11 mouse cellular contexts compared by ENCODE assay signal in genomic region chr14:34219295-34219694, GRCm38 (mm10). TPM values are rescaled to one million over a fixed set of nuclear protein-coding genes. Genes with fewer than 3 reads are reported as not detected.
A peak's percentile ranks its signal among the peaks of the same experiment; 100 is the strongest.
DNase-seq lines count a peak whose midpoint lies in the region; ATAC-seq and TF ChIP-seq lines count a peak whose summit lies in the region.
"Had no signal": no experiment of that assay in that cellular context is flagged by ENCODE, and none has a peak within 500 bp of the region (broad histone marks: within the 10 kb centered on the region; RNA-seq: fewer than 3 reads in every experiment).

Gene Syt15 (plus strand): TSS chr14:34219595.

- no peak for ATAC-seq in liver, embryonic 14.5 days (ENCODE audit: insufficient read depth)

- TF ChIP-seq CTCF in liver, embryonic 14.5 days (IDR thresholded peaks at IDR 0.05; ENCODE audit: low read depth): no peak

- no peaks in the 10 kb centered on the region for H3K9me3 ChIP-seq in heart, embryonic 10.5 days
- no peaks in the 10 kb centered on the region for H3K9me3 ChIP-seq in liver, embryonic 14.5 days (ENCODE audit: control insufficient read depth, low read length)

- H3K4me2 ChIP-seq in liver, embryonic 14.5 days (ENCODE audit: low read depth): peak within 1 kb of the TSS; percentile 28; the same call in 1 of the 2 replicates

- no peak for DNase-seq in heart, embryonic 10.5 days (ENCODE audit: low spot score)
- no peak for DNase-seq in heart, adult 8-10 months (ENCODE audit: low spot score)
- DNase-seq in urinary bladder, adult 2 months (ENCODE audit: low spot score): no peak
- DNase-seq in urinary bladder, postnatal 36 days (ENCODE audit: low spot score in 2 of 2): no peak
- DNase-seq in liver, embryonic 14.5 days (ENCODE audit: low read depth in 3 of 3, low spot score in 3 of 3): no peak
- DNase-seq in cerebellum, postnatal 10 days: no peak
- DNase-seq in right cerebral cortex, postnatal 4 days: no peak
- DNase-seq in layer of hippocampus, adult 9-11 months: no peak
- DNase-seq: heart, postnatal 36 days; spleen, adult 18-20 months had no signal

- peaks cover 8% of the 10 kb centered on the region for H3K4me1 ChIP-seq in heart, embryonic 10.5 days
- no peaks in the 10 kb centered on the region for H3K4me1 ChIP-seq in liver, embryonic 14.5 days (replicated peaks; ENCODE audit: control insufficient read depth in 2 of 2, insufficient read depth in 2 of 2, low read length in 1 of 2)

- no peak within 1 kb of the TSS for H3K9ac ChIP-seq in liver, embryonic 14.5 days (replicated peaks)

- no peaks in the 10 kb centered on the region for H3K36me3 ChIP-seq in heart, embryonic 10.5 days
- no peaks in the 10 kb centered on the region for H3K36me3 ChIP-seq in liver, embryonic 14.5 days (replicated peaks; ENCODE audit: control insufficient read depth, insufficient read depth, low read depth)

- TF ChIP-seq EP300 in liver, embryonic 14.5 days (IDR thresholded peaks at IDR 0.05; ENCODE audit: low read depth): no peak

- peak within 1 kb of the TSS; percentile 59 for H3K27ac ChIP-seq in heart, embryonic 10.5 days
- no peak within 1 kb of the TSS for H3K27ac ChIP-seq in liver, embryonic 14.5 days

- WGBS in heart, embryonic 10.5 days: 56% methylated on average over 6 of the region's 6 CpGs
- WGBS in liver, embryonic 14.5 days (ENCODE audit: insufficient replicate concordance): 35% methylated on average over 6 of the region's 6 CpGs

- H3K4me3 ChIP-seq in heart, embryonic 10.5 days: peak within 1 kb of the TSS; percentile 55
- H3K4me3 ChIP-seq in liver, embryonic 14.5 days (ENCODE audit: insufficient read depth in 1 of 2, low read depth in 2 of 2, low read length in 2 of 2): no peak within 1 kb of the TSS

- H3K27me3 ChIP-seq in heart, embryonic 10.5 days (ENCODE audit: insufficient read depth, poor library complexity, severe bottlenecking): peaks cover 65% of the 10 kb centered on the region
- H3K27me3 ChIP-seq in liver, embryonic 14.5 days (ENCODE audit: control insufficient read depth, insufficient read depth, low read length): no peaks in the 10 kb centered on the region; the same call in none of the 2 replicates

RNA-seq across cellular contexts. Expression of gene Syt15, which starts in this region (rescaled TPM):
- 0.29 and 0.52 TPM in 2 replicates for polyA plus RNA-seq in heart, embryonic 10.5 days (2016; fragmentation: Nextera tagmentation; extraction: Ambion mirVana)
- under 1 TPM; 0.47 to 0.66 (median 0.53) TPM for total RNA-seq in heart, adult 8-10 months (2022)
- 10.6 and 13.7 TPM in 2 replicates for polyA plus RNA-seq in urinary bladder, adult 2 months (2012; rRNA removed)
- 0.64 and 0.74 TPM in 2 replicates for polyA plus RNA-seq in liver, embryonic 14.5 days (2012; rRNA removed)
- 0.13 and 0.30 TPM in 2 replicates for polyA plus RNA-seq in liver, embryonic 14.5 days (2014; fragmentation: Nextera tagmentation; extraction: Ambion mirVana)
- total RNA-seq: megakaryocyte, adult 5-6 weeks had no signal
